Mouse (Mus musculus): ENCODE measurements at regions not wholly inside any gene's neighbourhood (a gene's known extent, or its start where the extent isn't known, plus 50 kb on each side); places are given as distances from the start of the nearest gene placed in this dataset.

- ATAC-seq (ENCODE audit: borderline replicate concordance, extremely low read depth, low FRiP score, low TSS enrichment): peak; percentile 65; the same call in 1 of the 2 replicates
Observed at GRCm38 (mm10) chr2:144123395-144124034, 90.7 kb downstream of the Banf2 start.

DNA sequence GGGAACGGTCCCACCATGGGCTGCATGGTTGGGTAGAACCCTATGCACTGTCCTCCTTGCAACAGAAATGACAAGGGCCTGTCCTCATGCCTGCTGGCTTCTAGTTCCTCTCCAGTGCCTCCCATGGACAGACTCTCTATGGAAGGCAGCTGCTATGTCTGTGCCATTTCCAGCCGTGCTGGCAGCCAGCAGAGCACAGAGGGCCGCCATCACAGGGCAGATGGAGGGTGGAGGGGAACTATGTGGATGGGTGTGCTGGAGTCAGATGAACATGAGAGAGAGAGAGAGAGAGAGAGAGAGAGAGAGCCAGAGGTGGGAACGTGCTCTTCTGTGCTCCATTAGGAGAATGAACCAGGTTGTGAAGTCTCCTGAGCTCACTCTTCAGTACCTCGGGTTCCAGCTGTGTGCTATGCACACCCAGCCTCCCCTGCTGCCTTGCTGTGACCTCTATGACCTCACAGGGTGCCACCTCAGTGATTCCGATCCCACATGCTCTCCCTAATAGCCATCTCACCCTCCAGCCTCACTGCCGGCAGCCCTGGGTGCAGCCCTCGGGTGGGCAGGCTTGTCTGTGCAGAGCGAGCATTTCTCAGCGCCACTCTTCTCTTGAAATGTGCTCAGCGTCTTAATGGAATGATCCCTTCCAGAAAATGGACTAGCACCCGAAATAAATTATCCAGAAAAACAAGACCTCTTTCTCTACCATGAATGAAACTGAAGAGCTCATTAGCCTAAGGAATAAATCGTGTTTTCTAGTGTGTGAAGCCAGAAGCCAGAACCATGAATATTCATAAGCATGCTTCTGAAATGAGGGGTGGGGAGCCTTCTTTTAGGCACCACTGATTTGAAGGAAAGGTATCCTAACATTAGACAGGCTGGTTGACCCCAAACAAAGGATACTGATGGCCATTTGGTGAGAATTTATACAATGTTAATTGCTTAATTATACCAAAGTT, 94.5 kb downstream of the Banf2 start:
- no peak for ATAC-seq (ENCODE audit: borderline replicate concordance, extremely low read depth, low FRiP score, low TSS enrichment)
- Histone ChIP-seq H3K9ac (no peak overlapping the region), H3K4me3 (no peak overlapping the region), H3K36me3 (no peaks in the 10 kb centered on the region), H3K4me2 (no peak overlapping the region), H3K27me3 (no peaks in the 10 kb centered on the region), H3K9me3 (no peaks in the 10 kb centered on the region), H3K4me1 (0 out of 2 replicates have a peak, but pooled peaks cover 2% of the 10 kb centered on the region), H3K27ac (no peak overlapping the region)
- 78% methylated on average over 13 of the region's 13 CpGs for WGBS

More at GRCm38 (mm10) chr2:144123395-144124034, 90.7 kb downstream of the Banf2 start:
- H3K4me3 ChIP-seq: no peak overlapping the region
- no peak overlapping the region for H3K4me2 ChIP-seq
- H3K9me3 ChIP-seq: no peaks in the 10 kb centered on the region
- H3K4me1 ChIP-seq: peaks cover 7% of the 10 kb centered on the region; the same call in 1 of the 2 replicates
- no peaks in the 10 kb centered on the region for H3K36me3 ChIP-seq
- no peaks in the 10 kb centered on the region for H3K27me3 ChIP-seq
- 0 out of 2 replicates have a peak overlapping the region, but pooled peaks have one; percentile 8 for H3K27ac ChIP-seq
- 41% methylated on average over 8 of the region's 8 CpGs for WGBS
- H3K9ac ChIP-seq: no peak overlapping the region

GRCm38 (mm10) chr2:144128038-144128402, 95.2 kb downstream of the Banf2 start:
- Histone ChIP-seq H3K4me2 (no peak overlapping the region), H3K4me1 (0 out of 2 replicates have a peak, but pooled peaks cover 2% of the 10 kb centered on the region), H3K36me3 (no peaks in the 10 kb centered on the region), H3K27me3 (no peaks in the 10 kb centered on the region), H3K4me3 (no peak overlapping the region), H3K9ac (no peak overlapping the region), H3K27ac (no peak overlapping the region), H3K9me3 (no peaks in the 10 kb centered on the region)
- no peak for ATAC-seq (ENCODE audit: borderline replicate concordance, extremely low read depth, low FRiP score, low TSS enrichment)
- WGBS: 86% methylated on average over 3 of the region's 3 CpGs

DNA sequence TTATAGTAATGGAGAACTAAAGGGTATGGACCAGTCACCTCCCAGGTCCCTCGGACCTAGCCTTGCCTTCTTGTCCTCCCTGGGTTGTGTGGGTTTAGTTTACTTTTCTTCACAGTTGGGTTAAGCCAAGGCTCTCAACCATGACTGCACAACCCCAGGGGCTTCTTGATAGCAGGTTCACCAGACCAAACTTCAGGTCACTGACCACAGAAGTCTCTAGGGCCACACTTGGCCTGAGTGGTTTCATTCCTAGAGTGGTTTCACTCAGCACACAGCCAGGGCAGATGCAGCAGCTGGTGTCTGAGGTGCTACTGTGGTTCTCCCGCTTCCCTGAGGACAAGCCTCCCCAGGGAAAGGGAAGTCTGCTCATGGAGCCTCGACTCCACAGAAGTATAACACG, 95.7 kb downstream of the Banf2 start:
- Histone ChIP-seq H3K27me3 (no peaks in the 10 kb centered on the region), H3K36me3 (no peaks in the 10 kb centered on the region), H3K27ac (no peak overlapping the region), H3K4me3 (no peak overlapping the region), H3K9me3 (no peaks in the 10 kb centered on the region), H3K4me2 (no peak overlapping the region), H3K9ac (no peak overlapping the region), H3K4me1 (0 out of 2 replicates have a peak, but pooled peaks cover 1% of the 10 kb centered on the region)
- WGBS: 68% methylated on average over 4 of the region's 4 CpGs
- no peak for ATAC-seq (ENCODE audit: borderline replicate concordance, extremely low read depth, low FRiP score, low TSS enrichment)

DNA sequence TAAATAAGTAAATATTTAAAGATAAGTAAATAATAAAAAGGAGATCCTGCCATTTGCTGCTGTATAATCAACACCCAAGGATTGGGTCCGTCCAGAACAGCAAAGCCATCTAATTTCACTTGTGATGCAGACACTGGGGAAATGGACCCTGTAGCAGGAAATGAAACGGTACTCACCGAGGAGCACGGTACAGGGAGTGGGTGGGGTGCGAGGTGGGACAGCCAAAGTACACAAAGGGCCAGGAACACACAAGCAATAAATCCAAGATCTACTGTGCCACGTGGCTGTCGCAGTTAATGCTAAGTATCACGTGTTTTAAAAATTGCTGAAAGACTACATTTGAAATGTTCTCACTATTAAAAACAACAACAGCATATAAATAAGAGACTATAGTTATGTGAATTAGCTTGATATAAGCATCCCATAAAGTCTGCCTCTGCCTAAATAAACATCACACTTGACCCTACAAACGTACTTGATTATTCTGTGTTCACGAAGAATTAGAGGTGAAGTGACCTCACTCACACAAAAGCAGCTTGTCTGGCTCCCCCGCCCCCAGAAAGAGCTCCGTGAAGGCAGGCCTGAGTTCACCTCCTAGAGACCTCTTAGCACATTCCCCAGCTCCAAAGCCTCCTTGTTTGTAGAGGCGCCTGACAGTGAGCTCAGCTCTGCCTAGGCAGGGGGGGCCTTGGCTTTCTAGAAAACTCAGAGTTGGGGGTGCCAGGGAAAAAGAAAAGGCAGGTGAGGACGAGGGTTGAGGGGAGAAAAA, 101.1 kb downstream of the Banf2 start:
- ATAC-seq (ENCODE audit: borderline replicate concordance, extremely low read depth, low FRiP score, low TSS enrichment): peak; percentile 50; the same call in 1 of the 2 replicates
- Histone ChIP-seq H3K4me1 (peaks cover 9% of the 10 kb centered on the region; the same call in 1 of the 2 replicates), H3K9ac (no peak overlapping the region), H3K9me3 (no peaks in the 10 kb centered on the region), H3K4me3 (no peak overlapping the region), H3K27ac (peak overlapping the region; percentile 29), H3K4me2 (no peak overlapping the region), H3K27me3 (no peaks in the 10 kb centered on the region), H3K36me3 (no peaks in the 10 kb centered on the region)
- WGBS: 36% methylated on average over 14 of the region's 14 CpGs

DNA sequence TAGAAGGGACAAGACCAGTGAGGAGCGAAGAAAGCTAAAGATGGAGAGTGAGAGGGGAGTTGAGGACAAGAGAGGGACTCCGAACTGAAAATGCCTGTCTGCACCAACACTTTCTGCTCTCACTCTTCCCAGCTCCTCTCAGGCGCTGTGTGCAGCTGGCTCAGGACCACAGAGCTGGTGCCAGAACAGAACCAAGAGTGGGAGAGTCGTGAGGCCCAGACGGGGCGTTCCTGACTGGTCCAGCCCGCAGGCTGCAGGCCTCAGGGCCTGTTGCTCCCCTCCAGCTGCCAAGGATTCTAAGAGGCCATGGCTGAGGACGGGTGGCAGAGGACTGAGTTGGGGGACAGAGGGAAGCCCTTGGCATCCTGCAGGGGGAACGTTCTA, 101.7 kb downstream of the Banf2 start:
- H3K27ac ChIP-seq: peak overlapping the region; percentile 29
- no peak overlapping the region for H3K4me2 ChIP-seq
- WGBS: 42% methylated on average over 9 of the region's 9 CpGs
- no peaks in the 10 kb centered on the region for H3K27me3 ChIP-seq
- no peak overlapping the region for H3K4me3 ChIP-seq
- peak; percentile 33 for ATAC-seq (ENCODE audit: borderline replicate concordance, extremely low read depth, low FRiP score, low TSS enrichment)
- H3K9ac ChIP-seq: no peak overlapping the region
- peaks cover 9% of the 10 kb centered on the region; the same call in 1 of the 2 replicates for H3K4me1 ChIP-seq
- no peaks in the 10 kb centered on the region for H3K36me3 ChIP-seq
- no peaks in the 10 kb centered on the region for H3K9me3 ChIP-seq

GRCm38 (mm10) chr2:144135586-144135985, 102.7 kb downstream of the Banf2 start:
- H3K4me1 ChIP-seq: peaks cover 9% of the 10 kb centered on the region; the same call in 1 of the 2 replicates
- no peak overlapping the region for H3K4me2 ChIP-seq
- no peaks in the 10 kb centered on the region for H3K27me3 ChIP-seq
- 90% methylated on average over 1 of the region's 1 CpGs for WGBS
- no peak overlapping the region for H3K27ac ChIP-seq
- H3K4me3 ChIP-seq: no peak overlapping the region
- ATAC-seq (ENCODE audit: borderline replicate concordance, extremely low read depth, low FRiP score, low TSS enrichment): no peak
- no peaks in the 10 kb centered on the region for H3K36me3 ChIP-seq
- no peak overlapping the region for H3K9ac ChIP-seq
- H3K9me3 ChIP-seq: no peaks in the 10 kb centered on the region

DNA sequence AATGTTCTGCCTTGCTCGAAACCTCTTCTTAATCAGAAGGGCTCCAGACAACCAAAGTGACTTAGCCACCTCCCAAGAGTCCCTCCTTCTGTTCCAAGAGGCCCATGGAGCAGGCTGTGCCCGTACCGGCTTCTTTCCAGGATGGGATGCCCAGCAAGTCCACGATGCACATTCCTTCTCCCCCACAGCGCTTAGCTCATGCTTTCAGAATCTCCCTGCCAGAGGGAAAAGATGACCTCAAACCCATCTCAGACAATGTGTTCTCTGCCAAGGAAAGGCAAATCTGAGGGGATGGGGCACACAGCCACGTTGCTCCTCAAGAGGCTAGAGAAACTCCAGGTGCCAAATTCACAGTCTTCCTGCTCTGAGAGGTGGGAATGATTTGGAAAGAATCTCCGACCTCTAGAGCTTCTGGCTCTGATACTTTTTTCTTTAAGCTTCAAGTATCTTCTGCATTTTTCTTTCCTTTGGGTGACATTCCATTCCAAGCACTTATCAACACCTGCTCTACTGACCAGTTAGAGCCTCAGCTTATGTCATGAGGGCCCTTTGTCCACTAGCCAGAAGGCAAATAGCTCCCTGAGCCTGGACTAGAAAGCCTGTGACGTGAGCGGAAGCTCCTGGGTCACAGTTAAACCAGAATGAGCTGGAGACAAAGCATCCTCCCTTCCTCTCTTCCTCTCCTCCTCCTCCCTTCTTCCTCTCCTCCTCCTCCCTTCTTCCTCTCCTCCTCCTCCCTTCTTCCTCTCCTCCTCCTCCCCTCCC, 110.9 kb downstream of the Banf2 start:
- 58% methylated on average over 9 of the region's 9 CpGs for WGBS
- ATAC-seq (ENCODE audit: borderline replicate concordance, extremely low read depth, low FRiP score, low TSS enrichment): peak; percentile 37; the same call in 1 of the 2 replicates

DNA sequence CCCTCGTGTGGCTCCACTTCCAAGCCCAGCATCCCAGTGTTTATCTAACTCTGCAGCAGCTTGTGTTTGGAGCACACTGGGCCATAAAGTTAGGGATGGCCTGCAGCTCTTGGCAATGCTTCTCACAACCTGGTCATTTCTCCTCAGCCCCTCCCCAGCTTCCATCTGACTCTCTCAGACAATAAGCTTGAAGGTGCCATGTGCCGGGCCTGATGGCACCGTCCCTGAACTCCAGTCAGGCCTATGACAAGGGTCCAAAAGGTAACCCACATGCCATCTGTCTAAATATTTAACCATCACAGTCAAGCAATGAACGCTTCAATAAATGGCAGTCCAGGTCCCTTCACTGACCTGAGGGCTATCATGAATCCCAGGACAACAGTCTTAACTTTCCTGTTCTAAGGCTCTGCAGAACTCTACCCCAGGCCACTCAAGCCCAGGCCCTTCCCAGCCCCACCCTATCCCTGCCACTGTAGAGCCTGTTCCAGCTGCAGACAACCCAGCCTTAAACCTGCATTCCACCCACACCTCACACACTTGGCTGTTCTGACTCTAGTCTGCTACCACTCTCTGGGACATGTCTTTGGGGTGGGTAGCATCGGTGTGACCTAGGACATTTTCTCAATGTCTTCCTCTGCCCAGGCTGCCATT, 111.8 kb downstream of the Banf2 start:
- no peak overlapping the region for H3K4me3 ChIP-seq
- no peak overlapping the region for H3K9ac ChIP-seq
- no peak overlapping the region for H3K4me2 ChIP-seq
- H3K4me1 ChIP-seq: no peaks in the 10 kb centered on the region
- H3K27ac ChIP-seq: no peak overlapping the region
- H3K27me3 ChIP-seq: no peaks in the 10 kb centered on the region
- no peaks in the 10 kb centered on the region for H3K9me3 ChIP-seq
- H3K36me3 ChIP-seq: no peaks in the 10 kb centered on the region
- peak; percentile 39; the same call in 1 of the 2 replicates for ATAC-seq (ENCODE audit: borderline replicate concordance, extremely low read depth, low FRiP score, low TSS enrichment)
- WGBS: 73% methylated on average over 5 of the region's 5 CpGs

More for the DNA sequence above, 110.9 kb downstream of the Banf2 start:
- Histone ChIP-seq H3K4me1 (no peaks in the 10 kb centered on the region), H3K4me3 (no peak overlapping the region), H3K27ac (no peak overlapping the region), H3K9me3 (no peaks in the 10 kb centered on the region), H3K36me3 (no peaks in the 10 kb centered on the region), H3K27me3 (no peaks in the 10 kb centered on the region), H3K4me2 (no peak overlapping the region), H3K9ac (no peak overlapping the region)

- no peak for ATAC-seq (ENCODE audit: borderline replicate concordance, extremely low read depth, low FRiP score, low TSS enrichment)
- Histone ChIP-seq H3K4me3 (no peak overlapping the region), H3K36me3 (no peaks in the 10 kb centered on the region), H3K4me2 (no peak overlapping the region), H3K27ac (no peak overlapping the region), H3K9me3 (no peaks in the 10 kb centered on the region), H3K4me1 (peaks cover 15% of the 10 kb centered on the region), H3K27me3 (no peaks in the 10 kb centered on the region; the same call in 1 of the 2 replicates), H3K9ac (no peak overlapping the region)
- WGBS: 49% methylated on average over 7 of the region's 7 CpGs
Observed at GRCm38 (mm10) chr2:144156456-144157211, 113.8 kb upstream of the Mgme1 start.
